Mouse (Mus musculus): ENCODE results near the gene Micu2.

DNA sequence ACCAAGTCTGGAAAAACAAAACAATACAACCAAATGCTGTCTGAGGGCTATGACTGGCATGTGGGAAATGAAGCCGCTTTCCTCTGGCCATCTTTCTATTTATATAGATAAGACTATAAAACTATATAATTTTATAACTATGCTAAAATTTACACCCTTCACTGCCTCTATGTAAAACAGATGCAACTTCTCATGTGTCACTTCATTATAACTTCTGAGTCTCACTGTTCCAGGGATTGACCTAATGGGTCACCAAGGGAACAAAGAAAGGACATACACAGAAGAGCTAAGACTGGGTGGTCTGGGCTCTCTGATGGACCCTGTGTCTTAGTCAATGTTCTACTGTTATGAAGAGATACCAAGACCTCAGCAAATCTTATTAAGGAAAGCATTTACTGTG lies 106.1 kb downstream of the Micu2 start:
- TF ChIP-seq GATA1 (IDR thresholded peaks at IDR 0.05; ENCODE audit: borderline replicate concordance, low read length) (no peak), FLI1 (IDR thresholded peaks at IDR 0.05; ENCODE audit: low read length) (no peak)
